Mouse (Mus musculus): ENCODE data around the gene Sh3pxd2b. TPM values are rescaled to one million over a fixed set of nuclear protein-coding genes. Genes with fewer than 3 reads are reported as not detected.

Gene Sh3pxd2b
- polyA plus RNA-seq, 1 experiment from 2014 or later = 28.8 TPM

GRCm38 (mm10) chr11:32363188-32363587 is 15.6 kb downstream of the Sh3pxd2b start:
- WGBS = 82% methylated on average over 3 of the region's 3 CpGs
- no peak overlapping the region for H3K4me3 ChIP-seq
- H3K4me2 ChIP-seq (replicated peaks) = no peak overlapping the region
- H3K9ac ChIP-seq = no peak overlapping the region
- peak overlapping the region; percentile 75 for H3K27ac ChIP-seq
- 0 out of 2 replicates have a peak, but pooled peaks cover 4% of the 10 kb centered on the region for H3K36me3 ChIP-seq
- no peaks in the 10 kb centered on the region for H3K9me3 ChIP-seq
- H3K27me3 ChIP-seq = no peaks in the 10 kb centered on the region
- ATAC-seq (ENCODE audit: insufficient number of reproducible peaks, insufficient read depth, low FRiP score, low TSS enrichment) = no peak
- peaks cover 32% of the 10 kb centered on the region for H3K4me1 ChIP-seq

GRCm38 (mm10) chr11:32363610-32364220 is 16.1 kb downstream of the Sh3pxd2b start:
- H3K4me2 ChIP-seq (replicated peaks) = no peak overlapping the region
- peaks cover 32% of the 10 kb centered on the region for H3K4me1 ChIP-seq
- H3K27me3 ChIP-seq = no peaks in the 10 kb centered on the region
- 0 out of 2 replicates have a peak, but pooled peaks cover 4% of the 10 kb centered on the region for H3K36me3 ChIP-seq
- no peaks in the 10 kb centered on the region for H3K9me3 ChIP-seq
- H3K27ac ChIP-seq = peak overlapping the region; percentile 75
- no peak overlapping the region for H3K4me3 ChIP-seq
- 69% methylated on average over 3 of the region's 3 CpGs for WGBS
- no peak for ATAC-seq (ENCODE audit: insufficient number of reproducible peaks, insufficient read depth, low FRiP score, low TSS enrichment)
- no peak overlapping the region for H3K9ac ChIP-seq

GRCm38 (mm10) chr11:32364375-32364774 is 16.8 kb downstream of the Sh3pxd2b start:
- WGBS = 50% methylated on average over 7 of the region's 7 CpGs
- 0 out of 2 replicates have a peak, but pooled peaks have one; percentile 39 for ATAC-seq (ENCODE audit: insufficient number of reproducible peaks, insufficient read depth, low FRiP score, low TSS enrichment)
- peak overlapping the region; percentile 75 for H3K27ac ChIP-seq
- 0 out of 2 replicates have a peak, but pooled peaks cover 4% of the 10 kb centered on the region for H3K36me3 ChIP-seq
- no peak overlapping the region for H3K4me2 ChIP-seq (replicated peaks)
- H3K9ac ChIP-seq = no peak overlapping the region
- peaks cover 32% of the 10 kb centered on the region for H3K4me1 ChIP-seq
- H3K27me3 ChIP-seq = no peaks in the 10 kb centered on the region
- H3K4me3 ChIP-seq = no peak overlapping the region
- no peaks in the 10 kb centered on the region for H3K9me3 ChIP-seq

DNA sequence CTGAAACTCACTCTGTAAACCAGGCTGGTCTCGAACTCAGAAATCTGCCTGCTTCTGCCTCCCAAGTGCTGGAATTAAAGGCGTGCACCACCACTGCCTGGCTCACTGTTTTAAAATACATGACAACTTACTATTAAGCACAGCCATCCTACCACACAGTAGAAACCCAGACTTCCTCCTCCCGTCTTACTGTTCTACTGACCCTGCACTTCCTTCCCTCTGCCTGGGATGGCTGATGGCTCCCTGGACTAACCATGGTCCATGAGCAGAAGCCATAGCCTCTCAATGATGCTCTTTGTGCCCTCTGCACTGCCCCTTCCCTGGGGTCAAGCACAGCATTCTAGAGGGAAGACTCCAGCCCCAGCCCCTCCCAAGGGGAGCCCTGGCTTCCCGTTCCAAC is 17.9 kb downstream of the Sh3pxd2b start:
- Histone ChIP-seq H3K9ac (no peak overlapping the region), H3K27ac (no peak overlapping the region), H3K36me3 (no peaks in the 10 kb centered on the region), H3K4me3 (no peak overlapping the region), H3K9me3 (no peaks in the 10 kb centered on the region), H3K4me1 (peaks cover 32% of the 10 kb centered on the region), H3K4me2 (replicated peaks) (no peak overlapping the region), H3K27me3 (no peaks in the 10 kb centered on the region)
- WGBS = 80% methylated on average over 4 of the region's 4 CpGs
- no peak for ATAC-seq (ENCODE audit: insufficient number of reproducible peaks, insufficient read depth, low FRiP score, low TSS enrichment)

GRCm38 (mm10) chr11:32367056-32367455 is 19.4 kb downstream of the Sh3pxd2b start:
- Histone ChIP-seq H3K4me2 (replicated peaks) (no peak overlapping the region), H3K36me3 (peaks cover 9% of the 10 kb centered on the region), H3K4me3 (no peak overlapping the region), H3K9ac (no peak overlapping the region), H3K27ac (no peak overlapping the region), H3K27me3 (no peaks in the 10 kb centered on the region), H3K4me1 (peaks cover 32% of the 10 kb centered on the region), H3K9me3 (no peaks in the 10 kb centered on the region)
- 77% methylated on average over 2 of the region's 2 CpGs for WGBS
- no peak for ATAC-seq (ENCODE audit: insufficient number of reproducible peaks, insufficient read depth, low FRiP score, low TSS enrichment)

DNA sequence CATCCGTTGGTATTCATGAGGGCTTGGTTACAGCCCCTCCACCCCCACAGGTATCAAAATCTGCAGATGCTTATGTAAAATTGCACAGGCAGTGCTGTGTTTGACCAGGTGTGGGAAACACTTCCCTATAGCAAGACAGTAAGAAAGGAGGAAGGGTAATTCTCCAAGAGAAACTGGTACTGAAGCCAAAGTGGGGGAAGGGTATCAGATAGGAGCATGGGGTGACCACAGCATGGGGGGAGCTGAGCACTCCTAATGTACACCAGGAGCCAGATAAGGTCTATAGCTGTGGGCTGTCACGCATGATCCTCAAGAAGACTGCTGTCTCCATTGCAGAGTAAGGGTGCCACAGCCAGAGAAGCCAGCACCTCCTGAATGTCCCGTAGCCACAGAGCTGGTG is 21.4 kb downstream of the Sh3pxd2b start:
- Histone ChIP-seq H3K4me1 (peaks cover 20% of the 10 kb centered on the region), H3K27ac (no peak overlapping the region), H3K4me2 (replicated peaks) (no peak overlapping the region), H3K36me3 (peaks cover 26% of the 10 kb centered on the region), H3K9ac (no peak overlapping the region), H3K4me3 (no peak overlapping the region), H3K27me3 (no peaks in the 10 kb centered on the region), H3K9me3 (no peaks in the 10 kb centered on the region)
- WGBS = 86% methylated on average over 3 of the region's 3 CpGs
- ATAC-seq (ENCODE audit: insufficient number of reproducible peaks, insufficient read depth, low FRiP score, low TSS enrichment) = no peak

- no peak overlapping the region for H3K9ac ChIP-seq
- 86% methylated on average over 1 of the region's 1 CpGs for WGBS
- no peaks in the 10 kb centered on the region for H3K27me3 ChIP-seq
- no peak overlapping the region for H3K4me3 ChIP-seq
- H3K4me1 ChIP-seq = 0 out of 2 replicates have a peak, but pooled peaks cover 7% of the 10 kb centered on the region
- no peaks in the 10 kb centered on the region for H3K9me3 ChIP-seq
- H3K36me3 ChIP-seq = peaks cover 39% of the 10 kb centered on the region
- H3K4me2 ChIP-seq (replicated peaks) = no peak overlapping the region
- no peak overlapping the region for H3K27ac ChIP-seq
- no peak for ATAC-seq (ENCODE audit: insufficient number of reproducible peaks, insufficient read depth, low FRiP score, low TSS enrichment)
These were observed 23.3 kb downstream of the Sh3pxd2b start for GRCm38 (mm10) chr11:32370881-32371280.

GRCm38 (mm10) chr11:32373266-32374026 is 25.8 kb downstream of the Sh3pxd2b start:
- Histone ChIP-seq H3K9ac (no peak overlapping the region), H3K27ac (no peak overlapping the region), H3K9me3 (no peaks in the 10 kb centered on the region), H3K36me3 (peaks cover 62% of the 10 kb centered on the region), H3K4me2 (replicated peaks) (no peak overlapping the region), H3K4me3 (no peak overlapping the region), H3K4me1 (no peaks in the 10 kb centered on the region), H3K27me3 (no peaks in the 10 kb centered on the region)
- no peak for ATAC-seq (ENCODE audit: insufficient number of reproducible peaks, insufficient read depth, low FRiP score, low TSS enrichment)
- WGBS = 79% methylated on average over 13 of the region's 13 CpGs

DNA sequence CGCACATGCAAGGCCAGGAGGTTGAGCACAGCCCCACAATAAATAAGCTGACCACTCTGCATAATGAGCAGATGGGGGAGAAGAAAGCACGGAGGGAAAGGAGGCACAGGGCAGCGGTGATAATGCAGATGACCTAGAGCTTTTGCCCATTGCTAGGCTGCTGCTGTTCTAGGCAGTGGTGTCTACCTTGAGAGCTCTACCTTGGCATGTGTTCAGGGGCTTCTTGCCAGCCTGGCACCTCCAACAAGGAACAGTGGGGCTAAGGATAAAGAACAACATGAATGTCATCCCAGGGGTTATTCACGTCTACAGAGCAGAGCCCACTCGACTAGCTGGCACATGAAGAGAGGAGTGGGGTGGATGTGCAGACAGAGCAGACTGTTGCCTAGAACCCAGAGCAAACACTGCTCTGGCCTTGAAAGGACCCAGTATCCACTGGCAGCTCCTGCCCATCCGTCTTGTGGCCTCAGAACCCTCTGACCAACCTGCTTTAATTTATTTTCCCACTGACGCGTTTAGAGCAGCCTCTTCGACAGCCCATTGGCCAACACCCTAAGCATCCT is 26.5 kb downstream of the Sh3pxd2b start:
- Histone ChIP-seq H3K9ac (no peak overlapping the region), H3K4me3 (no peak overlapping the region), H3K4me1 (no peaks in the 10 kb centered on the region), H3K27ac (no peak overlapping the region), H3K4me2 (replicated peaks) (no peak overlapping the region), H3K27me3 (no peaks in the 10 kb centered on the region), H3K9me3 (no peaks in the 10 kb centered on the region), H3K36me3 (peaks cover 63% of the 10 kb centered on the region)
- ATAC-seq (ENCODE audit: insufficient number of reproducible peaks, insufficient read depth, low FRiP score, low TSS enrichment) = no peak
- WGBS = 87% methylated on average over 9 of the region's 9 CpGs

DNA sequence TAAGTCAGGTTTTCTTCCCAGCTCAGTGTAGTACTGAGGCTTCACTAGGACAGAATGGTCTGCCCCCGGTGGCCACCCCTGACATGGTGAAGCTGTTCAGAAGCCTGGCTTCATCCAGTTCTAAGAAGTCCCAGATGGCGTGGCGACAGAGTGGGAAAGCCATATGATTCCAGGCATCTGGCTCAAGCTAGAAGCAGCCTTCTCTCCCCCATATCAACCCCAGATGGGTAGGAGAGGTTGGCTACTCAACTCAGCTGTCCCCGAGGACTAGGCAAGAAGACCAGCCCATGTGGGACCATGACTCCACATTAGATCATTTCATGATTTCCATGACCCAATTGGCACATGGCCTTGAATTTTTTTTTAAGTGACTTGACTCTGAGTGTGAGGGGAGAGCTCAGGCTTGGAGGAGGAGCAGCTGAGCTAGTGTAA is 27.5 kb downstream of the Sh3pxd2b start:
- no peak overlapping the region for H3K4me3 ChIP-seq
- 67% methylated on average over 4 of the region's 4 CpGs for WGBS
- H3K36me3 ChIP-seq = peaks cover 63% of the 10 kb centered on the region
- H3K9me3 ChIP-seq = no peaks in the 10 kb centered on the region
- peaks cover 4% of the 10 kb centered on the region; the same call in 1 of the 2 replicates for H3K4me1 ChIP-seq
- no peak for ATAC-seq (ENCODE audit: insufficient number of reproducible peaks, insufficient read depth, low FRiP score, low TSS enrichment)
- no peak overlapping the region for H3K9ac ChIP-seq
- H3K4me2 ChIP-seq (replicated peaks) = no peak overlapping the region
- no peaks in the 10 kb centered on the region for H3K27me3 ChIP-seq
- H3K27ac ChIP-seq = no peak overlapping the region

DNA sequence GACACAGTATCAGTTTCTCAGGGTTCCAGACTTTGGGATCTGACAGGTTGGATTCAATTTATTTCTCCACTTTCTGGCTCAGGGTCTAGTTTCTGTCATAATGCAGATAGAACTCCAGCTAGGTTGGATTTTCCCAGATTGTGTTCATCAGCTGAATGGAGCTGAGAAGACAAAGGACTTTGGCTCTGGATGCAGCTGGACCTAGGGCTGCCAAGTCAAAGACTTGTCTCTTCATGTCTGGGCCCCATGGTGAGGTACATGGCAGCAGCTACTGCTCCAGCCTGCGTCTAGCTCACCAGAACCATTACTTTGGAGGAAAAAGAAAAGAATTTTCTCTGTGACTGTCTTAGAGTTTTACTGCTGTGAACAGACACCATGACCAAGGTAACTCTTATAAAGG is 28.5 kb downstream of the Sh3pxd2b start:
- peaks cover 4% of the 10 kb centered on the region; the same call in 1 of the 2 replicates for H3K4me1 ChIP-seq
- no peak overlapping the region for H3K27ac ChIP-seq
- H3K9ac ChIP-seq = no peak overlapping the region
- ATAC-seq (ENCODE audit: insufficient number of reproducible peaks, insufficient read depth, low FRiP score, low TSS enrichment) = no peak
- H3K36me3 ChIP-seq = peaks cover 67% of the 10 kb centered on the region
- H3K4me3 ChIP-seq = no peak overlapping the region
- H3K4me2 ChIP-seq (replicated peaks) = no peak overlapping the region
- no peaks in the 10 kb centered on the region for H3K9me3 ChIP-seq
- H3K27me3 ChIP-seq = no peaks in the 10 kb centered on the region
- 93% methylated on average over 1 of the region's 1 CpGs for WGBS

DNA sequence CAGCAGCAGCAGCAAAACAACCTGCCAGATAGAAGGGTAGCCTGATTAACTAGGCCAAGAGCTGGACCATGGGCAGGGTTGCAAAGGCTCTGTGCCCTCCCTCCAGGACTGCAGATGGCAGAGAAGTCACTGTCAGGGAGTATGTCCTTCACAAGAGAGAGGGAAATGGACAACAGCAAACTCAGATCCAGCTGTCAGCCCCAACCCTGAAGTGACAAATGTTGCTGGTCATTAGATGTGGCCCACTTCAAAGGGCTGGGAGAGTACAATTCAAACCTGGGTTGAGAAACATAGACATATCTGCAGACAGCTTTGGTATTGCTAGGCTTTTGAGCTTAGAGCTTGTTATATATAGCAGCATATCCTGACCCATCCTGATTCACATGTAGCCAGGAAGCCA is 32.3 kb downstream of the Sh3pxd2b start:
- Histone ChIP-seq H3K4me3 (no peak overlapping the region), H3K36me3 (peaks cover 51% of the 10 kb centered on the region), H3K4me1 (peaks cover 22% of the 10 kb centered on the region), H3K9ac (no peak overlapping the region), H3K4me2 (replicated peaks) (no peak overlapping the region), H3K9me3 (no peaks in the 10 kb centered on the region), H3K27me3 (no peaks in the 10 kb centered on the region), H3K27ac (no peak overlapping the region)
- no peak for ATAC-seq (ENCODE audit: insufficient number of reproducible peaks, insufficient read depth, low FRiP score, low TSS enrichment)
